Mouse (Mus musculus) bone marrow macrophage, adult 2 months (primary cell): Measurements from ENCODE around the gene Syngap1. TPM values are rescaled to one million over a fixed set of nuclear protein-coding genes. Genes with fewer than 3 reads are reported as not detected.
A peak's percentile ranks its signal among the peaks of the same experiment; 100 is the strongest.

Source experiments
- H3K27ac ChIP-seq: 2 replicates; pipeline ENCODE4 v1.5.1; 2012; ENCODE audit warnings: low read depth, low read length; ENCODE audit not compliant: insufficient read depth
- H3K4me1 ChIP-seq: 2 replicates; pipeline ENCODE4 v1.6.1; 2012; ENCODE audit warnings: low read length; ENCODE audit not compliant: control insufficient read depth, insufficient read depth
- H3K4me3 ChIP-seq: 2 replicates; pipeline ENCODE4 v1.5.1; 2012; ENCODE audit warnings: mild to moderate bottlenecking, low read length, moderate library complexity; ENCODE audit not compliant: insufficient read depth
- CTCF ChIP-seq: IDR thresholded peaks from 2 replicates; pipeline ENCODE4 v1.5.1; 2012; ENCODE audit warnings: low read depth, mild to moderate bottlenecking, low read length, moderate library complexity
- POLR2A ChIP-seq: IDR thresholded peaks from 2 replicates; pipeline ENCODE4 v1.6.1; 2012; ENCODE audit warnings: mild to moderate bottlenecking, low read depth, low read length, borderline replicate concordance
- polyA plus RNA-seq: library from polyadenylated mRNA; stranded (reverse); fragments of >200 nt; gene quantifications from 2 replicates; pipeline ENCODE4 v1.2.4, GENCODE M21; 2012; ENCODE audit not compliant: missing spikeins, insufficient read depth, insufficient read length

Syngap1 gene
- polyA plus RNA-seq, 1 experiment: 3.5 TPM

DNA sequence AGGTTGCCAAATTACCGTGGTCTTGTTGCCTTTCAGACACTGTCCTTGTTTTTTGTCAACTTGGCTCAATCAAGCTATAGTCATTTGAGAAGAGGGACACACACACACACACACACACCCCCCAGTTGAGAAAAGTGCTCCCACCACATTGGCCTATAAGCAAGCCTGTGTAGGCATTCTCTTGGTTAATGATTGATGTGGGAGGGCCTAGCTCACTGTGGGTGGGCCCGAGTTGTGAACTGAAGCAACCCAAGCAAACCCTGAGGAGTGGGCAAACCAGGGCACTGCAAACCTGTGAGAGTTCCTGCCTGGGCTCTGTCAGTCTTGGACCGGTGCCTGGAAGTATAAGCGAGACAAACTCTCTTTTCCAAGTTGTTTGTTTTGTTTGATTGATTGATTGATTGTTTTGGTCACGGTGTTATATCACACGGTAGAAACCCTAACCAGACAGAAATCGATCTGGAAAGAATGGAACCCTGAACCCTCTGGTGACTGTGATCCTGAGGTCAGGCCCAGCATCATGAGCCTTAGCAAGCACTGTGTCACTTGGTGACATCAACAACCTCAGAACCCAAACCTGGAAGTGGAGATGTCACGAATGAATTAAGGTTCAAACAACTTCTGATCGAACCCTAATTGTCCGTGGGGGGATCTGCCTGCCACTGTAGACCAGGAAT, 44.6 kb downstream of the Syngap1 start:
- Histone ChIP-seq H3K4me3 (no peak overlapping the region), H3K27ac (no peak overlapping the region), H3K4me1 (no peaks in the 10 kb centered on the region)
- TF ChIP-seq POLR2A: no peak
- no peak for TF ChIP-seq CTCF

GRCm38 (mm10) chr17:26990521-26990920, 49.5 kb downstream of the Syngap1 start:
- Histone ChIP-seq H3K27ac (no peak overlapping the region), H3K4me1 (no peaks in the 10 kb centered on the region)
- TF ChIP-seq POLR2A: no peak
- no peak for TF ChIP-seq CTCF

DNA sequence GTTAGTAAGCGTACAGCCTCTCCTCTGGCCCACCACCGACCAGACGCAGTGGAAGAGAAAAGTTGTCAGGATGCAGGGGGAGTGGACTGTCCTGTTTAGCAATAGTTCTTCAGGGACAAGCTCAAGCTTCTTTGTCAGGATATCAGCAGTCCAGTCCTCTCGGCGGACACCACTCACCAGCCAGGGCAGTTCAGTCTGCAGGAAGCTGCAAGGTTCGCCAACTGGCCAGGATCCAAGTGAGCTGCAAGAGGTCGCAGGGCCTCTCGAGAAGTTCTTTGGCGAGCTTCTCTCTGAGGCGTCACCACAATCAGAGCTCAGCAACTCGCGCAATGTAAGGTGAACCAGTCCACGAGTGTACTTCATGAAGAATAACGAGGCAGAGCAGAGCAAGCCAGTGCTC, 53.4 kb downstream of the Syngap1 start:
- Histone ChIP-seq H3K4me3 (no peak overlapping the region), H3K27ac (no peak overlapping the region), H3K4me1 (no peaks in the 10 kb centered on the region)
- no peak for TF ChIP-seq POLR2A
- no peak for TF ChIP-seq CTCF

More at GRCm38 (mm10) chr17:26990521-26990920, 49.5 kb downstream of the Syngap1 start:
- no peak overlapping the region for H3K4me3 ChIP-seq

DNA sequence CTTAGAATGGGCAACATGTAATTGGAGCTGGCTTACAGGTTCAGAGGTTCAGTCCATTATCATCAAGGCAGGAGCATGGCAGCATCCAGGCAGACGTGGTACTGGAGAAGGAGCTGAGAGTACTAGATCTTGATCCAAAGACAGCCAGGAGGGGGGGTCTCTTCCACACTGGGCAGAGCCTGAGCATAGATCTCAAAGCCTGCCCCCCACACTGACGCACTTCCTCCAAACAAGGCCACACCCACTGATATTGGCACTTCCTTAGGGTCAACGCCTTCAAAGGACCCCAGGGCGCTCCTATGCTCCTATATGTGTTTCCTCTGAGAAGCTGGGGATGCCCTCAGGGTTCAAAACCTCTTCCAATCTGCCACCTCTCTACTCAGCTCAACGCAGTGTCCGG, 54.0 kb downstream of the Syngap1 start:
- Histone ChIP-seq H3K27ac (no peak overlapping the region), H3K4me1 (no peaks in the 10 kb centered on the region), H3K4me3 (no peak overlapping the region)
- no peak for TF ChIP-seq POLR2A
- TF ChIP-seq CTCF: no peak

DNA sequence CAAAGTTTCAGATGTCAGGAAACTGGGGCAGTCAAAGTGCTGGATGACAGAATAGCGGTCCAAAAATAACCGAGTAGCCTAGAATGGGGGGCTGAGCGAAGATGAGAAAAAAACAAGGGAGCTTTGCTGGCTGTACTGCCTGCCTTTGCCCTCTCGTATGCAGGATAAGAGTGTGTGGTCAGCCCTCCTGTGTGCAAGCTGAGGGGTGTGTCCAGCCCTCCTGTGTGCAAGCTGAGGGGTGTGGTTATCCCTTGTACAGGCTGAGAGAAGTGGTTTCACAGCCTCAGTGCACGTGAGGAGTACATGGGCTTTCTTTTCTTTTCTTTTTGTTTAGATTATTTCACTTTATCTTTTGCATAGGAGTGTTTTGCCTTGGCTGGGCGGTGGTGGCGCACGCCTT, 54.5 kb downstream of the Syngap1 start:
- Histone ChIP-seq H3K27ac (no peak overlapping the region), H3K4me1 (no peaks in the 10 kb centered on the region), H3K4me3 (no peak overlapping the region)
- TF ChIP-seq CTCF: no peak
- no peak for TF ChIP-seq POLR2A

GRCm38 (mm10) chr17:26997661-26998060, 56.6 kb downstream of the Syngap1 start:
- Histone ChIP-seq H3K4me3 (no peak overlapping the region), H3K27ac (no peak overlapping the region), H3K4me1 (no peaks in the 10 kb centered on the region)
- TF ChIP-seq POLR2A: no peak
- TF ChIP-seq CTCF: no peak

DNA sequence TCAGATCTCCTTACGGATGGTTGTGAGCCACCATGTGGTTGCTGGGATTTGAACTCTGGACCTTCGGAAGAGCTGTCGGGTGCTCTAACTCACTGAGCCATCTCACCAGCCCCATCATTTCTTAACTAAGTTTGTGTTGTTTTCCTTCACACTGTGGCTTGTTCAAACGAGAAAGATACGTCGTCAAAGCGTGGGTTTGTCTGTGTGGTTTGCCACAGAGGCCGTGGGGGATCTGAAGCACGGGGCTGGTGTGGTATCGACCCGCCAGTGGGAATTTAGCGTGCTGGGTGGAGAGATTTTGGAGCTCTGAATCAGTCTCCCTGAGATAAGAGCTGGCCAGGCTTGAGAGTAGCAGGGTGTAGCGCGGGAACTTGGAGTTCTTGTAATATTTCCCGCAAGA, 57.2 kb downstream of the Syngap1 start:
- H3K4me1 ChIP-seq: no peaks in the 10 kb centered on the region
- H3K27ac ChIP-seq: no peak overlapping the region
- H3K4me3 ChIP-seq: no peak overlapping the region
- TF ChIP-seq CTCF: no peak
- no peak for TF ChIP-seq POLR2A

GRCm38 (mm10) chr17:26999996-27000395, 58.9 kb downstream of the Syngap1 start:
- Histone ChIP-seq H3K4me1 (no peaks in the 10 kb centered on the region), H3K27ac (no peak overlapping the region), H3K4me3 (no peak overlapping the region)
- TF ChIP-seq CTCF (no peak), POLR2A (no peak)

- H3K4me3 ChIP-seq: no peak overlapping the region
- TF ChIP-seq CTCF (peak; percentile 41; the same call in 1 of the 2 replicates), POLR2A (no peak)
- peaks cover 10% of the 10 kb centered on the region for H3K4me1 ChIP-seq
- H3K27ac ChIP-seq: no peak overlapping the region
These were observed 60.1 kb downstream of the Syngap1 start for GRCm38 (mm10) chr17:27001151-27001550.

- Histone ChIP-seq H3K27ac (no peak overlapping the region), H3K4me1 (peaks cover 12% of the 10 kb centered on the region), H3K4me3 (no peak overlapping the region)
- TF ChIP-seq POLR2A (no peak), CTCF (peak; percentile 79)
These were observed 60.8 kb downstream of the Syngap1 start for GRCm38 (mm10) chr17:27001889-27002288.
